Mouse (Mus musculus) E14TG2a.4 (cell line): ENCODE data around the gene 1810010H24Rik.
"Not testable (repeated sequence)": the region's sequence is repeated elsewhere in the genome, so short reads cannot be mapped to it uniquely, and the experiment has no call there.

ENCODE experiments used
- CTCF ChIP-seq: conservative IDR thresholded peaks from 2 replicates; pipeline ENCODE4 v1.5.1; 2014; ENCODE audit warnings: low read length
- NANOG ChIP-seq: IDR thresholded peaks from 2 replicates; pipeline ENCODE4 v1.6.1; 2014; ENCODE audit warnings: borderline replicate concordance, low read length, mixed read lengths
- POU5F1 ChIP-seq: IDR thresholded peaks from 2 replicates; pipeline ENCODE4 v1.6.1; 2014; ENCODE audit warnings: low read length, borderline replicate concordance

DNA sequence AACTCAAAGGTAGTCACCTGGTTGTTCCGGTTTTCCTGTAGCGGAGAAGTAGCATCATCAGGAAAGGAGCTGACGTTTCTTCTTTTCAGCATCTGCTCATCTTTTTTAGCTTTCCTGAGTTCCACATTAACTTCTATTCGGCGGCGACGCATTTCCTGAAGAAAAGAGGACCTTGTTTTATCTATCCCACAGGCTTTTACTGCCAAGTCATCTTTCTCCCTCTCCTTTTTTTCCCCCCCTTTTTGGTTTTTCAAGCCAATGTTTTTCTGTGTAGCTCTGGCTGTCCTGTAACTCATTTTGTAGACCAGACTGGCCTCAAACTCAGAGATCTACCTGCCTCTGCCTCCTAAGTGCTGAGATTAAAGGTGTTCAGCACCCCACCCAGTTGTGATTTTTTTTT is 29.0 kb upstream of the 1810010H24Rik start:
- not testable (repeated sequence) for TF ChIP-seq CTCF, POU5F1, NANOG
